Mouse (Mus musculus) liver, adult (tissue): ENCODE results near the gene Creb3l1.

Experiments
- GATA4 ChIP-seq: IDR thresholded peaks from 2 replicates; pipeline ENCODE4 v1.6.1; 2014; ENCODE audit warnings: mild to moderate bottlenecking, low read length; ENCODE audit not compliant: insufficient replicate concordance

The Creb3l1 gene

GRCm38 (mm10) chr2:92052754-92053153 is 28.5 kb upstream of the Creb3l1 start:
- TF ChIP-seq GATA4: no peak

- no peak for TF ChIP-seq GATA4
Measured at GRCm38 (mm10) chr2:92052188-92052587, 27.9 kb upstream of the Creb3l1 start.

- TF ChIP-seq GATA4: no peak
Measured at GRCm38 (mm10) chr2:92048034-92048690, 23.9 kb upstream of the Creb3l1 start.

- no peak for TF ChIP-seq GATA4
Measured at GRCm38 (mm10) chr2:92047601-92048000, 23.3 kb upstream of the Creb3l1 start.

- TF ChIP-seq GATA4: no peak
Measured at GRCm38 (mm10) chr2:92043285-92043684, 19.0 kb upstream of the Creb3l1 start.

GRCm38 (mm10) chr2:92041538-92041937 is 17.2 kb upstream of the Creb3l1 start:
- no peak for TF ChIP-seq GATA4

GRCm38 (mm10) chr2:92034273-92034672 is 10.0 kb upstream of the Creb3l1 start:
- TF ChIP-seq GATA4: no peak

GRCm38 (mm10) chr2:92030554-92030953 is 6.3 kb upstream of the Creb3l1 start:
- no peak for TF ChIP-seq GATA4

- TF ChIP-seq GATA4: no peak
Measured at GRCm38 (mm10) chr2:92029387-92030133, 5.3 kb upstream of the Creb3l1 start.

- TF ChIP-seq GATA4: peak; percentile 72; the same call in 1 of the 2 replicates
Measured at GRCm38 (mm10) chr2:92027811-92028590, 3.7 kb upstream of the Creb3l1 start.

- no peak for TF ChIP-seq GATA4
Measured at GRCm38 (mm10) chr2:92025966-92026365, 1.7 kb upstream of the Creb3l1 start.

- no peak for TF ChIP-seq GATA4
Measured at GRCm38 (mm10) chr2:92025202-92025601, 900 bp upstream of the Creb3l1 start.

- no peak for TF ChIP-seq GATA4
Measured at GRCm38 (mm10) chr2:92023362-92024273, 684 bp downstream of the Creb3l1 start.

GRCm38 (mm10) chr2:92020676-92021265 is 3.5 kb downstream of the Creb3l1 start:
- TF ChIP-seq GATA4: no peak
